Mouse (Mus musculus) ES-E14 (cell line): Measurements from ENCODE around the gene Homer2. TPM values are rescaled to one million over a fixed set of nuclear protein-coding genes. Genes with fewer than 3 reads are reported as not detected.

ENCODE experiments used
- DNase-seq: peaks from one replicate; pipeline ENCODE4 v3.0.0-alpha.2; 2013; ENCODE audit warnings: low read depth, low spot score
- H3K27ac ChIP-seq: 2 replicates; pipeline ENCODE4 v1.5.1; 2012; ENCODE audit warnings: low read depth, mild to moderate bottlenecking, low read length, moderate library complexity, mixed read lengths; ENCODE audit not compliant: poor library complexity, insufficient read depth, severe bottlenecking
- H3K36me3 ChIP-seq: 2 replicates; pipeline ENCODE4 v1.6.1; 2012; ENCODE audit warnings: mild to moderate bottlenecking, low read length, moderate library complexity, mixed read lengths; ENCODE audit not compliant: control insufficient read depth, poor library complexity, insufficient read depth, severe bottlenecking
- H3K4me1 ChIP-seq, 2 experiments: fragments of 150-350 bp in 1 of 2; sonication (generic) in 1 of 2; 2 replicates each; pipeline ENCODE4 v1.6.1; 2012; ENCODE audit warnings: low read length in 2 of 2, mild to moderate bottlenecking in 1 of 2, mixed read lengths in 1 of 2; ENCODE audit not compliant: control insufficient read depth in 2 of 2, insufficient read depth in 2 of 2, poor library complexity in 1 of 2
- H3K4me3 ChIP-seq, 2 experiments: fragments of 150-350 bp in 1 of 2; sonication (generic) in 1 of 2; 2 replicates each; pipeline ENCODE4 v1.5.1; 2012; ENCODE audit warnings: low read length in 2 of 2, low read depth in 1 of 2, mild to moderate bottlenecking in 1 of 2, mixed read lengths in 1 of 2; ENCODE audit not compliant: insufficient read depth in 1 of 2, poor library complexity in 1 of 2, severe bottlenecking in 1 of 2
- H3K9ac ChIP-seq: 2 replicates; pipeline ENCODE4 v1.6.1; 2012; ENCODE audit warnings: low read depth, mild to moderate bottlenecking, low read length, mixed read lengths; ENCODE audit not compliant: poor library complexity, insufficient read depth, severe bottlenecking
- H3K9me3 ChIP-seq: fragments of 150-350 bp; sonication (generic); 2 replicates; pipeline ENCODE4 v1.6.1; 2012; ENCODE audit warnings: low read depth, mild to moderate bottlenecking, low read length; ENCODE audit not compliant: control insufficient read depth, insufficient read depth
- CHD2 ChIP-seq: IDR thresholded peaks from 2 replicates; pipeline ENCODE4 v1.6.1; 2014; ENCODE audit warnings: mild to moderate bottlenecking, low read depth, low read length, inconsistent platforms
- HCFC1 ChIP-seq: IDR thresholded peaks from 2 replicates; pipeline ENCODE4 v1.6.1; 2012; ENCODE audit warnings: low read length, inconsistent platforms, borderline replicate concordance; ENCODE audit not compliant: insufficient read depth
- MAFK ChIP-seq: IDR thresholded peaks from 2 replicates; pipeline ENCODE4 v1.6.1; 2014; ENCODE audit warnings: mild to moderate bottlenecking, low read depth, low read length, inconsistent platforms; ENCODE audit not compliant: insufficient read depth
- ZC3H11A ChIP-seq: IDR thresholded peaks from 2 replicates; pipeline ENCODE4 v1.6.1; 2012; ENCODE audit warnings: low read depth, mild to moderate bottlenecking, inconsistent platforms, low read length, borderline replicate concordance
- ZNF384 ChIP-seq: IDR thresholded peaks from 2 replicates; pipeline ENCODE4 v1.6.1; 2012; ENCODE audit warnings: low read depth, low read length, inconsistent platforms
- in situ Hi-C, 2 experiments: fragments of 600-800 bp; cut with MboI; formaldehyde crosslinking; loops; one replicate each; pipeline ENCODE4 v1.15.1; 2025; ENCODE audit warnings: low sequenced_read_pairs in 2 of 2, inconsistent platforms in 1 of 2; ENCODE audit not compliant: unreplicated experiment in 2 of 2
- total RNA-seq: library from RNA; depleted of rRNA; stranded (reverse); fragments of 300-350 nt; gene quantifications from 2 replicates; pipeline ENCODE4 v1.2.3, GENCODE M21; 2012

Gene Homer2
- total RNA-seq, 1 experiment: 6.5 TPM

- Histone ChIP-seq H3K27ac (no peak overlapping the region), H3K9ac (no peak overlapping the region), H3K36me3 (peaks cover 5% of the 10 kb centered on the region; the same call in 1 of the 2 replicates), H3K9me3 (no peaks in the 10 kb centered on the region), H3K4me1 (no peaks in the 10 kb centered on the region), H3K4me3 (no peak overlapping the region)
- DNase-seq: no peak
- in situ Hi-C loops: no loop called here
- TF ChIP-seq HCFC1: no peak
- no peak for TF ChIP-seq CHD2
- TF ChIP-seq ZC3H11A: no peak
- TF ChIP-seq ZNF384: no peak
- no peak for TF ChIP-seq MAFK
Measured at GRCm38 (mm10) chr7:81579312-81579711, 128.0 kb downstream of the Homer2 start.

- no peaks in the 10 kb centered on the region for H3K4me1 ChIP-seq
- H3K36me3 ChIP-seq: peaks cover 5% of the 10 kb centered on the region; the same call in 1 of the 2 replicates
- no peak overlapping the region for H3K9ac ChIP-seq
- TF ChIP-seq ZC3H11A (no peak), ZNF384 (no peak), MAFK (no peak)
- no peak for DNase-seq
- H3K9me3 ChIP-seq: no peaks in the 10 kb centered on the region
- H3K4me3 ChIP-seq: no peak overlapping the region
- no peak overlapping the region for H3K27ac ChIP-seq
- in situ Hi-C loops: no loop called here
Measured at GRCm38 (mm10) chr7:81578413-81578812, 128.9 kb downstream of the Homer2 start.

GRCm38 (mm10) chr7:81577872-81578271 is 129.5 kb downstream of the Homer2 start:
- H3K9me3 ChIP-seq: no peaks in the 10 kb centered on the region
- no peak overlapping the region for H3K4me3 ChIP-seq
- H3K9ac ChIP-seq: no peak overlapping the region
- H3K27ac ChIP-seq: no peak overlapping the region
- H3K36me3 ChIP-seq: peaks cover 5% of the 10 kb centered on the region; the same call in 1 of the 2 replicates
- H3K4me1 ChIP-seq: no peaks in the 10 kb centered on the region
- no peak for DNase-seq
- TF ChIP-seq ZC3H11A (no peak), MAFK (no peak), HCFC1 (no peak), CHD2 (no peak), ZNF384 (no peak)
- in situ Hi-C loops: no loop called here

GRCm38 (mm10) chr7:81575606-81576005 is 131.7 kb downstream of the Homer2 start:
- no peak for DNase-seq
- in situ Hi-C loops: no loop called here

GRCm38 (mm10) chr7:81573821-81574220 is 133.5 kb downstream of the Homer2 start:
- in situ Hi-C loops: no loop called here
- Histone ChIP-seq H3K9ac (no peak overlapping the region), H3K36me3 (peaks cover 5% of the 10 kb centered on the region; the same call in 1 of the 2 replicates), H3K4me3 (no peak overlapping the region), H3K4me1 (no peaks in the 10 kb centered on the region; a peak in 1 of 4 replicates), H3K9me3 (no peaks in the 10 kb centered on the region), H3K27ac (no peak overlapping the region)
- no peak for DNase-seq
- TF ChIP-seq MAFK (no peak), CHD2 (no peak), ZC3H11A (no peak), ZNF384 (no peak), HCFC1 (no peak)

More at GRCm38 (mm10) chr7:81575606-81576005, 131.7 kb downstream of the Homer2 start:
- TF ChIP-seq HCFC1 (no peak), ZNF384 (no peak), CHD2 (no peak), MAFK (no peak), ZC3H11A (no peak)
- H3K9me3 ChIP-seq: no peaks in the 10 kb centered on the region
- no peaks in the 10 kb centered on the region; a peak in 1 of 4 replicates for H3K4me1 ChIP-seq
- H3K36me3 ChIP-seq: peaks cover 5% of the 10 kb centered on the region; the same call in 1 of the 2 replicates
- no peak overlapping the region for H3K27ac ChIP-seq
- no peak overlapping the region for H3K9ac ChIP-seq
- H3K4me3 ChIP-seq: no peak overlapping the region
